Mouse (Mus musculus): Measurements from ENCODE around the gene Tia1.

Tia1 gene

GRCm38 (mm10) chr6:86385362-86386104, 18.5 kb upstream of the Tia1 start:
- CTCF ChIA-PET: interaction anchor here (0.5 to 0.7 kb wide), 4 partner anchors 118 to 1697 kb away, joined by 3 to 7 read pairs (median 4); no protein-coding TSS in a partner anchor

- CTCF ChIA-PET: no interaction called here
Measured at GRCm38 (mm10) chr6:86387313-86387712, 16.7 kb upstream of the Tia1 start.

GRCm38 (mm10) chr6:86388461-86388860, 15.6 kb upstream of the Tia1 start:
- CTCF ChIA-PET: no interaction called here

GRCm38 (mm10) chr6:86391326-86391725, 12.7 kb upstream of the Tia1 start:
- CTCF ChIA-PET: interaction anchor here (1.0 to 1.2 kb wide), 2 partner anchors 11 to 27 kb away, joined by 3 to 5 read pairs; no protein-coding TSS in a partner anchor

- CTCF ChIA-PET: no interaction called here
Measured at GRCm38 (mm10) chr6:86393187-86393586, 10.8 kb upstream of the Tia1 start.

- CTCF ChIA-PET: interaction anchor here (0.6 kb wide), 1 partner anchor 178 kb away, joined by 4 read pairs; no protein-coding TSS in a partner anchor
Measured at GRCm38 (mm10) chr6:86394078-86394720, 9.8 kb upstream of the Tia1 start.

- CTCF ChIA-PET: interaction anchor here (0.6 kb wide), 1 partner anchor 179 kb away, joined by 4 read pairs; no protein-coding TSS in a partner anchor
Measured at GRCm38 (mm10) chr6:86395021-86395420, 9.0 kb upstream of the Tia1 start.

- CTCF ChIA-PET: no interaction called here
Measured at GRCm38 (mm10) chr6:86395969-86396368, 8.1 kb upstream of the Tia1 start.

- CTCF ChIA-PET: no interaction called here
Measured at GRCm38 (mm10) chr6:86396581-86397256, 7.3 kb upstream of the Tia1 start, which contains the start of gene Pcyox1. Gene Pcyox1 (minus strand): TSS chr6:86397154.

- CTCF ChIA-PET: no interaction called here
Measured at GRCm38 (mm10) chr6:86397257-86397980, 6.6 kb upstream of the Tia1 start.

- CTCF ChIA-PET: no interaction called here
Measured at GRCm38 (mm10) chr6:86398986-86399385, 5.0 kb upstream of the Tia1 start.

GRCm38 (mm10) chr6:86399995-86400394, 4.0 kb upstream of the Tia1 start:
- CTCF ChIA-PET: interaction anchor here (0.7 to 0.8 kb wide), 2 partner anchors 143 to 1667 kb away, joined by 3 read pairs; no protein-coding TSS in a partner anchor

GRCm38 (mm10) chr6:86400972-86401371, 3.0 kb upstream of the Tia1 start:
- CTCF ChIA-PET: interaction anchor here (0.6 to 0.9 kb wide), 6 partner anchors 26 to 1668 kb away, joined by 3 to 4 read pairs (median 3); no protein-coding TSS in a partner anchor

GRCm38 (mm10) chr6:86402681-86403607, 1.1 kb upstream of the Tia1 start:
- CTCF ChIA-PET: interaction anchor here (1.5 kb wide), 1 partner anchor 12 kb away, joined by 3 read pairs; no protein-coding TSS in a partner anchor

- CTCF ChIA-PET: no interaction called here
Measured at GRCm38 (mm10) chr6:86403728-86404099, 305 bp upstream of the Tia1 start.

GRCm38 (mm10) chr6:86404996-86405395, 977 bp downstream of the Tia1 start:
- CTCF ChIA-PET: interaction anchor here (0.6 to 0.7 kb wide), 2 partner anchors 9 to 34 kb away, joined by 3 to 5 read pairs; no protein-coding TSS in a partner anchor

GRCm38 (mm10) chr6:86406306-86406705, 2.3 kb downstream of the Tia1 start:
- CTCF ChIA-PET: interaction anchor here (0.7 kb wide), 2 partner anchors 328 to 417 kb away, joined by 3 to 6 read pairs; no protein-coding TSS in a partner anchor

- CTCF ChIA-PET: interaction anchor here (0.7 kb wide), 1 partner anchor 63 kb away, joined by 3 read pairs; no protein-coding TSS in a partner anchor
Measured at GRCm38 (mm10) chr6:86418711-86419110, 14.7 kb downstream of the Tia1 start.

GRCm38 (mm10) chr6:86419239-86419638, 15.2 kb downstream of the Tia1 start:
- CTCF ChIA-PET: interaction anchor here (0.6 kb wide), 1 partner anchor 79 kb away, joined by 3 read pairs; no protein-coding TSS in a partner anchor

GRCm38 (mm10) chr6:86420491-86420890, 16.5 kb downstream of the Tia1 start:
- CTCF ChIA-PET: no interaction called here

Measured in spleen, embryonic (tissue).